Mouse (Mus musculus): ENCODE data around the gene Ppp1r3c. TPM values are rescaled to one million over a fixed set of nuclear protein-coding genes. Genes with fewer than 3 reads are reported as not detected.

Ppp1r3c gene
- polyA plus RNA-seq, 1 experiment from 2014 or later, result 4.0 TPM

DNA sequence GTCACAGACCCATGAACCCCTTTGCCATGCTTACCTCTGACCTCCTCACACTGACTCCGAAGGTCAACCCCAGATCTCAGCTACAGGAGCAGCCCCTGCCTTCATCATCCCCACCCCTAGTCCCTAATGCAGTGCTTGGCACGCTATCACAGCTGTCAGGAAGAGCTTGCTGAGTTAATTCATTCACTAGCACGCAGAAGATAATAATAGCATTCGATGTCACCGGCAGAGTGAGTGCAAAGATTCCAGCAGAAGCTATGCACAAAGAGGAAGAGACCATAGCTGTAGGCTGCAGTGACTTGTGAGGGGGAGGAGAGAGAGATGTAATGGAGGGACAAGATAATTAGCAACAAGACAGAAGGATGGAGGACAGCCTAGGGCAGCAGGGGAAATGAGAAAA, 47.2 kb downstream of the Ppp1r3c start:
- no peak overlapping the region for H3K4me2 ChIP-seq (replicated peaks; ENCODE audit: low read depth)
- no peaks in the 10 kb centered on the region for H3K36me3 ChIP-seq (ENCODE audit: control insufficient read depth, insufficient read depth)
- no peak for TF ChIP-seq CTCF (IDR thresholded peaks at IDR 0.05; ENCODE audit: low read depth)
- no peak overlapping the region for H3K9ac ChIP-seq (ENCODE audit: low read depth, low read length)
- H3K27ac ChIP-seq (ENCODE audit: low read depth, low read length), result peak overlapping the region; percentile 78; the same call in 1 of the 2 replicates
- no peak overlapping the region for H3K4me3 ChIP-seq (ENCODE audit: low read depth, low read length)
- no peak for ATAC-seq
- no peaks in the 10 kb centered on the region for H3K9me3 ChIP-seq (ENCODE audit: control insufficient read depth)
- H3K4me1 ChIP-seq (replicated peaks; ENCODE audit: control insufficient read depth, insufficient read depth, low read length), result 0 out of 2 replicates have a peak, but pooled peaks cover 5% of the 10 kb centered on the region
- H3K27me3 ChIP-seq (replicated peaks; ENCODE audit: control insufficient read depth, insufficient read depth, low read length), result no peaks in the 10 kb centered on the region
- WGBS, result 41% methylated on average over 5 of the region's 5 CpGs

DNA sequence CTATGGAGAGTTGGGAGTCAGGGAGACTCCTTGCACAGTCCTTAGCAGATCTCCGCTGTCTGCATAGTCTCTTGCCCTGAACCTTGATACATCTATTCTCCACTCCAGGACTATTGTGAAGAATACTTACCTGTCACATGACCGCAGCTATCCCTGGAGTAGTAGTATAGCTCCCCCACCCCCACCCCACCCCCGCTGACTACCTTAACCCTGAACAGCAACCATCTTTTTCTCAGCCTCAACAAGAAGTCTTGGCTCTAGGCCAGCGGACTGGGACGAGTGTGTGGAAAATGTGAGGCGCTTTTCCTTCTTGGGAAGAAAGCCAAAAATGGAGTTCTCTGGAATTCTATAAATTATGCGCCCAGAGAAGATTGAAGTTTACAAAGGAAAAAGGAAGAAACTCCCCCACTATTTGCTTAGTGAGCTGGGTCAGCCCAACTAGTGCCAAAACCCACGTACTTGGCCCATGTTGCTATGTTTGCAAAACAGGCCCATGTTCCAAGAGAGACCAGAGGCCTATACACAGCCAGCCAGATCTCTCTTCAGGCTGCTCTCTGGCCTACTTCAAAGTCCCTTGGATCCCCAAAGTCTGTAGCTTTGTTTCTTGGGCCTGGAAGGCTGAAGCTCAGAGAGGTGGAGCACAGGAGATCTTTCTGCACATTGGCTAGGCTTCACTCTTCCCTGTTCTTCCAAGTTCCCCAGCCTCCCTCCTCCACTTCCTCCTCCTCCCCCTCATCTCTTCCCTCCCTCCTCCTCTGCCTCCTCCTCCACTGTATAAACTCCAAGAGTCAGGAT, 48.4 kb downstream of the Ppp1r3c start:
- peak; percentile 68 for ATAC-seq
- Histone ChIP-seq H3K9ac (ENCODE audit: low read depth, low read length) (no peak overlapping the region), H3K27me3 (replicated peaks; ENCODE audit: control insufficient read depth, insufficient read depth, low read length) (no peaks in the 10 kb centered on the region), H3K9me3 (ENCODE audit: control insufficient read depth) (no peaks in the 10 kb centered on the region), H3K4me3 (ENCODE audit: low read depth, low read length) (no peak overlapping the region), H3K36me3 (ENCODE audit: control insufficient read depth, insufficient read depth) (no peaks in the 10 kb centered on the region), H3K4me2 (replicated peaks; ENCODE audit: low read depth) (no peak overlapping the region), H3K4me1 (replicated peaks; ENCODE audit: control insufficient read depth, insufficient read depth, low read length) (0 out of 2 replicates have a peak, but pooled peaks cover 5% of the 10 kb centered on the region), H3K27ac (ENCODE audit: low read depth, low read length) (peak overlapping the region; percentile 78)
- WGBS, result 56% methylated on average over 8 of the region's 8 CpGs
- TF ChIP-seq CTCF (IDR thresholded peaks at IDR 0.05; ENCODE audit: low read depth), result no peak

DNA sequence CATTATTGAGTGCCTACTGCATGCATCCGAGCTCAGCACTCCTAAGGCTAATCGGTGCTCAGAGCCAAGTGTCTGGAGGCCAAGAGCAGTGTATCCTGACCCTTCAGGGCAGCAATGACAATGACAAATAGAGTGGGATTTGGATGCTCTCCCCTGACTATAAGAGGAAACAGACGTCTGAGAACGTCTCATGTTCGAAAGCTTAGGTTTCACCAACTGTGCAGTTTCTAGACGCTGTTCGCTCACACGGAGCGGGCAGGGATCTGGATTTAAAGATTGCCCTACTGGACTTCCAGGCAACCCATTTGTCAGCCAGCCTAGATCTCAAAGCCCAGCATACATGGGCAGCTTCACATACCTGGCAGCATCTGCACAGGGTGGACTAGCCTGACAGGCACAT, 49.4 kb downstream of the Ppp1r3c start:
- ATAC-seq, result no peak
- H3K36me3 ChIP-seq (ENCODE audit: control insufficient read depth, insufficient read depth), result no peaks in the 10 kb centered on the region
- H3K27ac ChIP-seq (ENCODE audit: low read depth, low read length), result no peak overlapping the region
- no peaks in the 10 kb centered on the region for H3K9me3 ChIP-seq (ENCODE audit: control insufficient read depth)
- no peak for TF ChIP-seq CTCF (IDR thresholded peaks at IDR 0.05; ENCODE audit: low read depth)
- H3K4me2 ChIP-seq (replicated peaks; ENCODE audit: low read depth), result no peak overlapping the region
- H3K4me3 ChIP-seq (ENCODE audit: low read depth, low read length), result no peak overlapping the region
- 0 out of 2 replicates have a peak, but pooled peaks cover 5% of the 10 kb centered on the region for H3K4me1 ChIP-seq (replicated peaks; ENCODE audit: control insufficient read depth, insufficient read depth, low read length)
- WGBS, result 81% methylated on average over 9 of the region's 9 CpGs
- H3K27me3 ChIP-seq (replicated peaks; ENCODE audit: control insufficient read depth, insufficient read depth, low read length), result no peaks in the 10 kb centered on the region
- no peak overlapping the region for H3K9ac ChIP-seq (ENCODE audit: low read depth, low read length)

DNA sequence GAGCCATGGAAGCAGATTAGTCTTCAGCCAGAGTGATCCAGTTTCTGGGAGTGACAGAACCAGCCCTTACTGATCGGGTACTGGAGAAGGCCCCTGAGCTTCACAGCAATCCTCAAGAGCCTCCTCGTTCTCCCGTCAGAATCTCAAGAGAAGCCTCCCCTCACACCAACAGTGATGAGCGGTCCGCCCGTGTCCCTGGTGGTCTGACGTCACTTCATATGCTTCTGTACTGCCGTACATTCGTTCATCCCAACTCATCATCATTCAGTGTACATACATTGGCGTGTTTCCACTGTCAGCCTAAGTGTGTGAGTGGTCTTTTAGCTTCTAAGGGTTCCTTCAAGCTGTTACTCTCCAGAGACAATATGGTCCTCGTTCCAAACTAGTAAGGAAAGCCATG, 50.4 kb downstream of the Ppp1r3c start:
- WGBS, result 77% methylated on average over 11 of the region's 11 CpGs
- Histone ChIP-seq H3K36me3 (ENCODE audit: control insufficient read depth, insufficient read depth) (no peaks in the 10 kb centered on the region), H3K27ac (ENCODE audit: low read depth, low read length) (no peak overlapping the region), H3K4me2 (replicated peaks; ENCODE audit: low read depth) (no peak overlapping the region), H3K9me3 (ENCODE audit: control insufficient read depth) (no peaks in the 10 kb centered on the region), H3K4me3 (ENCODE audit: low read depth, low read length) (no peak overlapping the region), H3K27me3 (replicated peaks; ENCODE audit: control insufficient read depth, insufficient read depth, low read length) (no peaks in the 10 kb centered on the region), H3K4me1 (replicated peaks; ENCODE audit: control insufficient read depth, insufficient read depth, low read length) (0 out of 2 replicates have a peak, but pooled peaks cover 7% of the 10 kb centered on the region), H3K9ac (ENCODE audit: low read depth, low read length) (no peak overlapping the region)
- ATAC-seq, result no peak
- TF ChIP-seq CTCF (IDR thresholded peaks at IDR 0.05; ENCODE audit: low read depth), result no peak

DNA sequence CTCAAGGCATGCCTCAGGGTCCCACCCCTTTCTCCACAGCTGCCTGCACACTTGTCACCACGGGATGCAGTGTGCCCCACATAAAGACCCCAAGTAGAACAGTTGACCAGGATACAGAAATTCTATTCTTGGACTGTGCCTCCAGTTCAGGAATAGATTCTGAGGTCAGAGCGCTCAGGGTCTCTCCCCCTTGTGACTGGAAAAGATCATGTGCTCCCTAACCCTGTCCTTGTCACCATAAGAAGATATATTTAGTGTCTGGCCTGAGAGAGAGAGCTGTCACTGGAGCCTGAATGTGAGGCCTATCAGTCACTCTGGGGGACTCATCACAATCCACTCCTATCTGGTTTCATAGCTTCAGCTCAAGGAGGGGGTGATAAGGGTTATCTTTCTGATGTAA, 53.9 kb downstream of the Ppp1r3c start:
- Histone ChIP-seq H3K4me3 (ENCODE audit: low read depth, low read length) (no peak overlapping the region), H3K9ac (ENCODE audit: low read depth, low read length) (no peak overlapping the region), H3K27me3 (replicated peaks; ENCODE audit: control insufficient read depth, insufficient read depth, low read length) (no peaks in the 10 kb centered on the region), H3K27ac (ENCODE audit: low read depth, low read length) (no peak overlapping the region), H3K4me1 (replicated peaks; ENCODE audit: control insufficient read depth, insufficient read depth, low read length) (peaks cover 2% of the 10 kb centered on the region; the same call in 1 of the 2 replicates), H3K9me3 (ENCODE audit: control insufficient read depth) (no peaks in the 10 kb centered on the region), H3K4me2 (replicated peaks; ENCODE audit: low read depth) (no peak overlapping the region), H3K36me3 (ENCODE audit: control insufficient read depth, insufficient read depth) (no peaks in the 10 kb centered on the region)
- no peak for TF ChIP-seq CTCF (IDR thresholded peaks at IDR 0.05; ENCODE audit: low read depth)
- WGBS, result 70% methylated on average over 2 of the region's 2 CpGs
- no peak for ATAC-seq

Other genes starting within 250 kb of the Ppp1r3c start
- 0.64 and 1.0 TPM in 2 replicates for gene Hectd2, start 182.0 kb downstream of the Ppp1r3c start, polyA plus RNA-seq (2015; fragmentation: Nextera tagmentation; extraction: Ambion mirVana)
- 19.2 and 22.3 TPM in 2 replicates for gene Tnks2, start 97.6 kb upstream of the Ppp1r3c start, polyA plus RNA-seq (2015; fragmentation: Nextera tagmentation; extraction: Ambion mirVana)
- gene Fgfbp3, start 183.0 kb upstream of the Ppp1r3c start, polyA plus RNA-seq (2015; fragmentation: Nextera tagmentation; extraction: Ambion mirVana), result 2.7 and 2.9 TPM in 2 replicates
- gene Btaf1, start 189.4 kb upstream of the Ppp1r3c start, polyA plus RNA-seq (2015; fragmentation: Nextera tagmentation; extraction: Ambion mirVana), result 3.0 and 3.4 TPM in 2 replicates

Data from intestine, postnatal 0 days (tissue).